Mouse (Mus musculus) thymus, adult 2 months (tissue): ENCODE results near the gene AC140267.1.

Source experiments
- CTCF ChIP-seq: fragments of 200-500 bp; IDR thresholded peaks from 2 replicates; pipeline ENCODE4 v1.5.1; 2012; ENCODE audit warnings: mild to moderate bottlenecking, control low read depth, low read length, moderate library complexity, borderline replicate concordance; ENCODE audit not compliant: control insufficient read depth, poor library complexity, insufficient read depth; ENCODE audit errors: extremely low read depth
- POLR2A ChIP-seq: fragments of 200-500 bp; IDR thresholded peaks from 2 replicates; pipeline ENCODE4 v1.6.1; 2012; ENCODE audit warnings: mild to moderate bottlenecking, low read length, control low read depth, moderate library complexity; ENCODE audit not compliant: control insufficient read depth, poor library complexity, insufficient read depth; ENCODE audit errors: extremely low read depth

DNA sequence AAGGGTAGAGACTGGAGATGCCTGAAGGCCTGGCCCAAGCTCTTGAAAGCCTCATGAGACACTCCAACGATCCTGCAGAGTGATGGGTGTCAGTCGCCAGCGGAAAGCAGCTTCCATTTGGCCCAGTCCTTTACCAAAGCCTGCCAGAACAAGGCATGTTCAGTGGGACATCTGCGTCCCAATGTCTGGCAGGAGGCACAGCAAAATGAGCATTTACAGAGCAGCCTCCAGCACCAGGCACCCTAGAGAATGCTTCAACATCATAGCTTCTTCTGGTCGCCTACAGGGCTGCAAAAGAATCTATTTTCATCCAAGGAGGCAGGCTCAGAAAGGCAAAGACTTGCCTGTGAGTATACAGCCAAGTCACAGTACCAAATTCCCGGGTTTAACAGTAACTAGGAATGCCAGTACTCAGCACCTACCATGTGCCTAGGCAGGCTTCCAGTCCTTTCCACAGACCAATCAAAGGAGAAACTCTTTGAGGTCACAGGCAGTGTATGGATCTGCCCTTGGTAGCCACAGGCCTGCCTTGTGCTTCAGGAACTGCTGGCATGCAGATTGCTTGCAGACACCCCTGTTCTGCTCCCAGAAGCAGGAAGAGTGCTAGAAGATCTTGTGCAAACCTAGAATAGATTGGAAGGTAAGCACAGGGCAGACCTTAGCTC lies 33.4 kb upstream of the AC140267.1 start:
- no peak for TF ChIP-seq POLR2A
- no peak for TF ChIP-seq CTCF
